Mouse (Mus musculus): ENCODE data around the gene Supt7l.
A peak's percentile ranks its signal among the peaks of the same experiment; 100 is the strongest.

Gene Supt7l

GRCm38 (mm10) chr5:31492031-31492430 is 35.6 kb downstream of the Supt7l start:
- DNase-seq (ENCODE audit: low spot score), result no peak

- DNase-seq (ENCODE audit: low spot score), result no peak
Observed at GRCm38 (mm10) chr5:31489116-31489769, 38.4 kb downstream of the Supt7l start.

- DNase-seq (ENCODE audit: low spot score), result no peak
Observed at GRCm38 (mm10) chr5:31487889-31488288, 39.7 kb downstream of the Supt7l start.

GRCm38 (mm10) chr5:31485440-31485839 is 42.2 kb downstream of the Supt7l start, which contains the start of gene 4930548H24Rik:
Gene 4930548H24Rik (plus strand): TSS chr5:31485740.
- no peak for DNase-seq (ENCODE audit: low spot score)

GRCm38 (mm10) chr5:31480536-31480935 is 47.1 kb downstream of the Supt7l start:
- no peak for DNase-seq (ENCODE audit: low spot score)

GRCm38 (mm10) chr5:31470334-31470733 is 57.3 kb downstream of the Supt7l start:
- DNase-seq (ENCODE audit: low spot score), result peak; percentile 65

DNA sequence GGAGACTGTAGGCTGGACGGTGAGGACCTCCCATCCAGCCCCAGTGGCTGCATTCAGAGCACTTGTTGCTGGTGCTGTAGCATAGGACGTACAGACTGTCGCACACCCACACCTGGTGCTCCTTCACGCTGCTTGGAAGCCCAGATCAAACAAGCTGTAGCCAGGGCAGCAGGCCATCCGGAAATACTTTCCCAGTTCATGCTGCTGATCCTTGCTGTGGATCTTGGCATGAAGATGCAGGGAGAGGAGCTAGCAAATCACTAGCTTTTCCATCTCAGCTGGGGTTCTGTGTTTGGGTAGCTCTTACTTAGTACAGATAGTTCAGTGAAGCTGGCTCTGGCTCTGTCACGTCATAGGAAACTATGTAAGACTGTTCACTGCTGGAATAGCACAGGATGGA is 57.9 kb downstream of the Supt7l start:
- DNase-seq (ENCODE audit: low spot score), result no peak

GRCm38 (mm10) chr5:31467798-31468197 is 59.8 kb downstream of the Supt7l start:
- DNase-seq (ENCODE audit: low spot score), result no peak
